Mouse (Mus musculus) embryonic facial prominence, embryonic 15.5 days (tissue): Measurements from ENCODE around the gene Atp6v0c. TPM values are rescaled to one million over a fixed set of nuclear protein-coding genes. Genes with fewer than 3 reads are reported as not detected.

Source experiments
- ATAC-seq: fragments of 200-750 bp; cut with Nextera tagmentation; 2 replicates; pipeline ENCODE4 v1.8.0; 2017; ENCODE audit warnings: low read depth, moderate TSS enrichment; ENCODE audit not compliant: insufficient number of reproducible peaks, low FRiP score, low TSS enrichment
- H3K27ac ChIP-seq: fragments of 300-500 bp; sonication (generic); replicated peaks from 2 replicates; pipeline ENCODE4 v1.5.1; 2015; ENCODE audit warnings: mild to moderate bottlenecking, inconsistent platforms
- H3K27me3 ChIP-seq: fragments of 300-500 bp; sonication (generic); 2 replicates; pipeline ENCODE4 v1.6.1; 2015; ENCODE audit warnings: inconsistent platforms
- H3K36me3 ChIP-seq: fragments of 300-500 bp; sonication (generic); 2 replicates; pipeline ENCODE4 v1.6.1; 2015; ENCODE audit warnings: mild to moderate bottlenecking, inconsistent platforms
- H3K4me1 ChIP-seq: fragments of 300-500 bp; sonication (generic); 2 replicates; pipeline ENCODE4 v1.6.1; 2015; ENCODE audit warnings: inconsistent platforms
- H3K4me2 ChIP-seq: fragments of 300-500 bp; sonication (generic); replicated peaks from 2 replicates; pipeline ENCODE4 v1.6.1; 2015; ENCODE audit warnings: mild to moderate bottlenecking, inconsistent platforms
- H3K4me3 ChIP-seq: fragments of 300-500 bp; sonication (generic); replicated peaks from 2 replicates; pipeline ENCODE4 v1.5.1; 2015; ENCODE audit warnings: mild to moderate bottlenecking, inconsistent platforms
- H3K9ac ChIP-seq: fragments of 300-500 bp; sonication (generic); 2 replicates; pipeline ENCODE4 v1.6.1; 2015; ENCODE audit warnings: inconsistent platforms
- H3K9me3 ChIP-seq: fragments of 300-500 bp; sonication (generic); replicated peaks from 2 replicates; pipeline ENCODE4 v1.6.1; 2016; ENCODE audit warnings: inconsistent platforms
- WGBS: fragments of 180-500 bp; shearing (Covaris S2); methylation state at CpG from one replicate; pipeline ENCODE4 v1.1.7; 2015; 5-methylcytosine and 5-hydroxymethylcytosine counted together
- polyA plus RNA-seq: library from polyadenylated mRNA; unstranded; fragments of >200 nt; fragmentation: Nextera tagmentation; extraction: Ambion mirVana; gene quantifications from 2 replicates; pipeline ENCODE4 v1.2.1, GENCODE M21; 2015

Gene Atp6v0c
- polyA plus RNA-seq, 1 experiment from 2014 or later = 539 TPM

- WGBS = 63% methylated on average over 2 of the region's 2 CpGs
- Histone ChIP-seq H3K9me3 (no peaks in the 10 kb centered on the region), H3K4me1 (peaks cover 13% of the 10 kb centered on the region; the same call in 1 of the 2 replicates), H3K4me3 (no peak overlapping the region), H3K27me3 (no peaks in the 10 kb centered on the region), H3K36me3 (no peaks in the 10 kb centered on the region), H3K9ac (no peak overlapping the region), H3K27ac (no peak overlapping the region), H3K4me2 (no peak overlapping the region)
- no peak for ATAC-seq
Measured at GRCm38 (mm10) chr17:24195349-24195748, 25.8 kb upstream of the Atp6v0c start.

- Histone ChIP-seq H3K4me3 (no peak overlapping the region), H3K36me3 (0 out of 2 replicates have a peak, but pooled peaks cover 6% of the 10 kb centered on the region), H3K27me3 (no peaks in the 10 kb centered on the region), H3K9ac (no peak overlapping the region), H3K4me2 (no peak overlapping the region), H3K9me3 (no peaks in the 10 kb centered on the region), H3K27ac (no peak overlapping the region), H3K4me1 (0 out of 2 replicates have a peak, but pooled peaks cover 3% of the 10 kb centered on the region)
- 67% methylated on average over 5 of the region's 5 CpGs for WGBS
- ATAC-seq = no peak
Measured at GRCm38 (mm10) chr17:24193769-24194168, 24.3 kb upstream of the Atp6v0c start.

- Histone ChIP-seq H3K4me3 (no peak overlapping the region), H3K4me1 (0 out of 2 replicates have a peak, but pooled peaks cover 3% of the 10 kb centered on the region), H3K36me3 (0 out of 2 replicates have a peak, but pooled peaks cover 11% of the 10 kb centered on the region), H3K27me3 (no peaks in the 10 kb centered on the region), H3K27ac (no peak overlapping the region), H3K4me2 (no peak overlapping the region), H3K9ac (no peak overlapping the region), H3K9me3 (no peaks in the 10 kb centered on the region)
- no peak for ATAC-seq
- WGBS = 83% methylated on average over 8 of the region's 8 CpGs
Measured at GRCm38 (mm10) chr17:24193268-24193667, 23.8 kb upstream of the Atp6v0c start.

GRCm38 (mm10) chr17:24192848-24193247, 23.3 kb upstream of the Atp6v0c start:
- 75% methylated on average over 8 of the region's 8 CpGs for WGBS
- Histone ChIP-seq H3K4me2 (no peak overlapping the region), H3K9ac (no peak overlapping the region), H3K4me3 (no peak overlapping the region), H3K36me3 (0 out of 2 replicates have a peak, but pooled peaks cover 11% of the 10 kb centered on the region), H3K4me1 (0 out of 2 replicates have a peak, but pooled peaks cover 3% of the 10 kb centered on the region), H3K27ac (no peak overlapping the region), H3K9me3 (no peaks in the 10 kb centered on the region), H3K27me3 (no peaks in the 10 kb centered on the region)
- ATAC-seq = no peak

GRCm38 (mm10) chr17:24191481-24191880, 22.0 kb upstream of the Atp6v0c start:
- ATAC-seq = no peak
- no peak overlapping the region for H3K9ac ChIP-seq
- H3K27ac ChIP-seq = no peak overlapping the region
- H3K4me1 ChIP-seq = 0 out of 2 replicates have a peak, but pooled peaks cover 3% of the 10 kb centered on the region
- no peak overlapping the region for H3K4me2 ChIP-seq
- H3K36me3 ChIP-seq = 0 out of 2 replicates have a peak, but pooled peaks cover 11% of the 10 kb centered on the region
- no peaks in the 10 kb centered on the region for H3K27me3 ChIP-seq
- H3K9me3 ChIP-seq = no peaks in the 10 kb centered on the region
- 63% methylated on average over 4 of the region's 4 CpGs for WGBS
- no peak overlapping the region for H3K4me3 ChIP-seq

GRCm38 (mm10) chr17:24190934-24191333, 21.4 kb upstream of the Atp6v0c start:
- no peak overlapping the region for H3K9ac ChIP-seq
- no peaks in the 10 kb centered on the region for H3K27me3 ChIP-seq
- no peaks in the 10 kb centered on the region for H3K9me3 ChIP-seq
- ATAC-seq = no peak
- H3K4me1 ChIP-seq = 0 out of 2 replicates have a peak, but pooled peaks cover 3% of the 10 kb centered on the region
- no peak overlapping the region for H3K4me3 ChIP-seq
- peaks cover 13% of the 10 kb centered on the region; the same call in 1 of the 2 replicates for H3K36me3 ChIP-seq
- H3K27ac ChIP-seq = no peak overlapping the region
- H3K4me2 ChIP-seq = no peak overlapping the region
- 86% methylated on average over 2 of the region's 2 CpGs for WGBS

GRCm38 (mm10) chr17:24174259-24174658, 4.8 kb upstream of the Atp6v0c start:
- Histone ChIP-seq H3K4me3 (no peak overlapping the region), H3K9ac (no peak overlapping the region), H3K27me3 (no peaks in the 10 kb centered on the region), H3K36me3 (0 out of 2 replicates have a peak, but pooled peaks cover 1% of the 10 kb centered on the region), H3K27ac (no peak overlapping the region), H3K9me3 (no peaks in the 10 kb centered on the region), H3K4me2 (no peak overlapping the region), H3K4me1 (peaks cover 7% of the 10 kb centered on the region)
- WGBS = 73% methylated on average over 3 of the region's 3 CpGs
- ATAC-seq = no peak

- Histone ChIP-seq H3K9ac (no peak overlapping the region), H3K4me2 (no peak overlapping the region), H3K4me3 (no peak overlapping the region), H3K27ac (no peak overlapping the region), H3K4me1 (peaks cover 7% of the 10 kb centered on the region), H3K36me3 (no peaks in the 10 kb centered on the region), H3K9me3 (no peaks in the 10 kb centered on the region), H3K27me3 (no peaks in the 10 kb centered on the region)
- no peak for ATAC-seq
- 0% methylated on average over 3 of the region's 3 CpGs for WGBS
Measured at GRCm38 (mm10) chr17:24173423-24173822, 3.9 kb upstream of the Atp6v0c start.

- Histone ChIP-seq H3K4me3 (no peak overlapping the region), H3K4me2 (no peak overlapping the region), H3K36me3 (peaks cover 3% of the 10 kb centered on the region; the same call in 1 of the 2 replicates), H3K9ac (no peak overlapping the region), H3K9me3 (no peaks in the 10 kb centered on the region), H3K4me1 (peaks cover 20% of the 10 kb centered on the region), H3K27me3 (no peaks in the 10 kb centered on the region), H3K27ac (no peak overlapping the region)
- 83% methylated on average over 4 of the region's 4 CpGs for WGBS
- ATAC-seq = no peak
Measured at GRCm38 (mm10) chr17:24171738-24172137, 2.2 kb upstream of the Atp6v0c start.

GRCm38 (mm10) chr17:24170729-24171128, 1.2 kb upstream of the Atp6v0c start:
- ATAC-seq = no peak
- Histone ChIP-seq H3K9ac (no peak overlapping the region), H3K4me1 (peaks cover 20% of the 10 kb centered on the region), H3K36me3 (peaks cover 7% of the 10 kb centered on the region), H3K4me2 (no peak overlapping the region), H3K27ac (no peak overlapping the region), H3K4me3 (no peak overlapping the region), H3K9me3 (no peaks in the 10 kb centered on the region), H3K27me3 (no peaks in the 10 kb centered on the region)
- 78% methylated on average over 5 of the region's 5 CpGs for WGBS

- ATAC-seq = no peak
- H3K4me3 ChIP-seq = peak overlapping the region; percentile 67
- H3K9me3 ChIP-seq = no peaks in the 10 kb centered on the region
- H3K9ac ChIP-seq = peak overlapping the region; percentile 94
- no peaks in the 10 kb centered on the region for H3K27me3 ChIP-seq
- H3K27ac ChIP-seq = peak overlapping the region; percentile 99; the same call in 1 of the 2 replicates
- peaks cover 21% of the 10 kb centered on the region for H3K4me1 ChIP-seq
- peaks cover 13% of the 10 kb centered on the region for H3K36me3 ChIP-seq
- 45% methylated on average over 3 of the region's 3 CpGs for WGBS
- H3K4me2 ChIP-seq = peak overlapping the region; percentile 81
Measured at GRCm38 (mm10) chr17:24170125-24170524, 623 bp upstream of the Atp6v0c start.
